Mouse (Mus musculus) heart, postnatal 0 days (tissue): ENCODE data around the gene Mzt1. TPM values are rescaled to one million over a fixed set of nuclear protein-coding genes. Genes with fewer than 3 reads are reported as not detected.

Experiments used
- ATAC-seq: fragments of 200-750 bp; cut with Nextera tagmentation; 2 replicates; pipeline ENCODE4 v1.8.0; 2017; ENCODE audit warnings: low read depth, moderate number of reproducible peaks, moderate library complexity; ENCODE audit not compliant: insufficient read depth
- DNase-seq: peaks from one replicate; pipeline ENCODE4 v3.0.0-alpha.2; 2016; ENCODE audit warnings: low spot score
- H3K27ac ChIP-seq: fragments of 300-500 bp; sonication (generic); 2 replicates; pipeline ENCODE4 v1.5.1; 2014; ENCODE audit warnings: low read depth, mild to moderate bottlenecking
- H3K27me3 ChIP-seq: fragments of 300-500 bp; sonication (generic); 2 replicates; pipeline ENCODE4 v1.6.1; 2014; ENCODE audit warnings: low read length, mixed read lengths; ENCODE audit not compliant: control insufficient read depth, insufficient read depth
- H3K36me3 ChIP-seq: fragments of 300-500 bp; sonication (generic); replicated peaks from 2 replicates; pipeline ENCODE4 v1.6.1; 2014; ENCODE audit warnings: low read length, mixed read lengths; ENCODE audit not compliant: control insufficient read depth, insufficient read depth
- H3K4me1 ChIP-seq: fragments of 300-500 bp; sonication (generic); 2 replicates; pipeline ENCODE4 v1.6.1; 2014; ENCODE audit warnings: antibody characterized with exemption; ENCODE audit not compliant: control insufficient read depth, insufficient read depth
- H3K4me2 ChIP-seq: fragments of 300-500 bp; sonication (generic); 2 replicates; pipeline ENCODE4 v1.6.1; 2014; ENCODE audit warnings: low read depth, mild to moderate bottlenecking, low read length, moderate library complexity
- H3K4me3 ChIP-seq: fragments of 300-500 bp; sonication (generic); 2 replicates; pipeline ENCODE4 v1.5.1; 2014; ENCODE audit warnings: low read depth, low read length
- H3K9ac ChIP-seq: fragments of 300-500 bp; sonication (generic); replicated peaks from 2 replicates; pipeline ENCODE4 v1.6.1; 2014; ENCODE audit warnings: low read depth, low read length, mixed read lengths
- H3K9me3 ChIP-seq: fragments of 300-500 bp; sonication (generic); replicated peaks from 2 replicates; pipeline ENCODE4 v1.6.1; 2016; ENCODE audit warnings: low read length; ENCODE audit not compliant: control insufficient read depth
- CTCF ChIP-seq: IDR thresholded peaks from 2 replicates; pipeline ENCODE4 v1.5.1; 2016; ENCODE audit warnings: antibody characterized with exemption, control low read depth, low read depth
- EP300 ChIP-seq: IDR thresholded peaks from 2 replicates; pipeline ENCODE4 v1.6.1; 2016; ENCODE audit warnings: antibody characterized with exemption, low read depth
- WGBS: fragments of 180-500 bp; shearing (Covaris S2); extraction: QIAGEN DNeasy Blood & Tissue Kit; methylation state at CpG from one replicate; pipeline ENCODE4 v1.1.7; 2014; 5-methylcytosine and 5-hydroxymethylcytosine counted together
- polyA plus RNA-seq: library from polyadenylated mRNA; unstranded; fragments of >200 nt; fragmentation: Nextera tagmentation; extraction: Ambion mirVana; gene quantifications from 2 replicates; pipeline ENCODE4 v1.2.1, GENCODE M21; 2015
- total RNA-seq: library from RNA; depleted of rRNA; stranded (reverse); fragments of >200 nt; gene quantifications from 2 replicates; pipeline ENCODE4 v1.2.3, GENCODE M21; 2014; ENCODE audit warnings: low replicate concordance; rRNA removed

Mzt1 gene
- total and polyA plus RNA-seq, 2 experiments from 2014 or later = 64.1 to 84.6 TPM

- 61% methylated on average over 3 of the region's 3 CpGs for WGBS
- DNase-seq = no peak
Measured at GRCm38 (mm10) chr14:98990636-98991035, 55.3 kb downstream of the Mzt1 start.

GRCm38 (mm10) chr14:98989818-98990217 lies 56.1 kb downstream of the Mzt1 start:
- WGBS = 21% methylated on average over 3 of the region's 3 CpGs
- no peaks in the 10 kb centered on the region for H3K4me1 ChIP-seq
- no peak for DNase-seq
- H3K9ac ChIP-seq = no peak overlapping the region
- H3K27me3 ChIP-seq = no peaks in the 10 kb centered on the region
- no peak overlapping the region for H3K27ac ChIP-seq
- no peak for TF ChIP-seq CTCF
- TF ChIP-seq EP300 = no peak
- ATAC-seq = no peak
- H3K9me3 ChIP-seq = no peaks in the 10 kb centered on the region
- no peak overlapping the region for H3K4me2 ChIP-seq
- H3K36me3 ChIP-seq = no peaks in the 10 kb centered on the region
- H3K4me3 ChIP-seq = no peak overlapping the region

More at GRCm38 (mm10) chr14:98990636-98991035, 55.3 kb downstream of the Mzt1 start:
- no peaks in the 10 kb centered on the region for H3K27me3 ChIP-seq
- no peak overlapping the region for H3K9ac ChIP-seq
- no peak overlapping the region for H3K4me3 ChIP-seq
- no peaks in the 10 kb centered on the region for H3K36me3 ChIP-seq
- no peaks in the 10 kb centered on the region for H3K9me3 ChIP-seq
- H3K4me2 ChIP-seq = no peak overlapping the region
- H3K27ac ChIP-seq = no peak overlapping the region
- TF ChIP-seq EP300 = no peak
- TF ChIP-seq CTCF = no peak
- ATAC-seq = no peak
- no peaks in the 10 kb centered on the region for H3K4me1 ChIP-seq

Other genes with a start within 250 kb of the Mzt1 start
- not detected in 2 replicates for gene Rpl36a-ps1, start 51.8 kb downstream of the Mzt1 start, total RNA-seq
- gene Rpl36a-ps1, start 51.8 kb downstream of the Mzt1 start, polyA plus RNA-seq = 1.7 and 1.8 TPM in 2 replicates
- gene Bora, start 88 bp upstream of the Mzt1 start, total RNA-seq = 8.0 and 10.7 TPM in 2 replicates
- gene Bora, start 88 bp upstream of the Mzt1 start, polyA plus RNA-seq = 11.3 and 12.3 TPM in 2 replicates
- 0.97 and 4.7 TPM in 2 replicates for gene Pibf1, start 53.3 kb upstream of the Mzt1 start, total RNA-seq
- 10.1 and 10.5 TPM in 2 replicates for gene Pibf1, start 53.3 kb upstream of the Mzt1 start, polyA plus RNA-seq
- gene Dis3, start 53.6 kb upstream of the Mzt1 start, total RNA-seq = 8.2 and 13.1 TPM in 2 replicates
- gene Dis3, start 53.6 kb upstream of the Mzt1 start, polyA plus RNA-seq = 10.3 and 10.5 TPM in 2 replicates